30 mouse cellular contexts compared by ENCODE assay signal in genomic region chr2:136623808-136624489, GRCm38 (mm10).
DNase-seq lines count a peak whose midpoint lies in the region; ATAC-seq lines count a peak whose summit lies in the region.
"Had no signal": no experiment of that assay in that cellular context is flagged by ENCODE, and none has a peak within 500 bp of the region (broad histone marks: within the 10 kb centered on the region; RNA-seq: fewer than 3 reads in every experiment).

No protein-coding gene starts in this region.

- ATAC-seq in embryonic facial prominence, embryonic 13.5 days (ENCODE audit: insufficient number of reproducible peaks, insufficient read depth, low FRiP score, low TSS enrichment, low read depth), result no peak
- peak; percentile 68 for ATAC-seq in limb, embryonic 12.5 days (ENCODE audit: insufficient number of reproducible peaks, insufficient read depth, low FRiP score, low TSS enrichment, low read depth)
- ATAC-seq: activated CD4-positive, CD25-positive, alpha-beta regulatory T cell, adult 4 months; forebrain, embryonic 13.5 days; inflammation-experienced regulatory T-cells, adult 6 months; lung, postnatal 0 days; midbrain, embryonic 15.5 days had no signal

- no peaks in the 10 kb centered on the region for H3K9me3 ChIP-seq in embryonic facial prominence, embryonic 13.5 days
- no peaks in the 10 kb centered on the region for H3K9me3 ChIP-seq in embryonic facial prominence, embryonic 10.5 days
- H3K9me3 ChIP-seq in limb, embryonic 12.5 days, result no peaks in the 10 kb centered on the region
- H3K9me3 ChIP-seq: forebrain, embryonic 13.5 days; hindbrain, embryonic 10.5 days; hindbrain, embryonic 15.5 days; liver, embryonic 13.5 days; megakaryocyte, embryonic 14.5 days; midbrain, embryonic 15.5 days; neural tube, embryonic 12.5 days had no signal

- 0 out of 2 replicates have a peak overlapping the region, but pooled peaks have one; percentile 5 for H3K27ac ChIP-seq in embryonic facial prominence, embryonic 13.5 days
- no peak overlapping the region for H3K27ac ChIP-seq in embryonic facial prominence, embryonic 10.5 days (replicated peaks)
- H3K27ac ChIP-seq in limb, embryonic 12.5 days, result 0 out of 2 replicates have a peak overlapping the region, but pooled peaks have one; percentile 7
- H3K27ac ChIP-seq: forebrain, embryonic 13.5 days; hindbrain, embryonic 10.5 days; hindbrain, embryonic 15.5 days; layer of hippocampus, adult 2 months; liver, embryonic 13.5 days; midbrain, embryonic 15.5 days; neural tube, embryonic 12.5 days had no signal

- H3K36me3 ChIP-seq in embryonic facial prominence, embryonic 13.5 days, result no peaks in the 10 kb centered on the region
- H3K36me3 ChIP-seq in embryonic facial prominence, embryonic 10.5 days (replicated peaks), result no peaks in the 10 kb centered on the region
- no peaks in the 10 kb centered on the region for H3K36me3 ChIP-seq in limb, embryonic 12.5 days
- H3K36me3 ChIP-seq: hindbrain, embryonic 10.5 days; hindbrain, embryonic 15.5 days; liver, embryonic 13.5 days; midbrain, embryonic 15.5 days; neural tube, embryonic 12.5 days had no signal

- H3K4me3 ChIP-seq in embryonic facial prominence, embryonic 13.5 days, result no peak overlapping the region
- no peak overlapping the region for H3K4me3 ChIP-seq in embryonic facial prominence, embryonic 10.5 days
- no peak overlapping the region for H3K4me3 ChIP-seq in limb, embryonic 12.5 days (replicated peaks)
- H3K4me3 ChIP-seq: forebrain, embryonic 13.5 days; hindbrain, embryonic 10.5 days; hindbrain, embryonic 15.5 days; layer of hippocampus, adult 2 months; liver, embryonic 13.5 days; megakaryocyte, embryonic 14.5 days; midbrain, embryonic 15.5 days; neural tube, embryonic 12.5 days had no signal

- H3K9ac ChIP-seq in embryonic facial prominence, embryonic 13.5 days, result no peak overlapping the region
- H3K9ac ChIP-seq in limb, embryonic 12.5 days (replicated peaks), result no peak overlapping the region
- H3K9ac ChIP-seq: forebrain, embryonic 13.5 days; hindbrain, embryonic 15.5 days; liver, embryonic 13.5 days; midbrain, embryonic 15.5 days; neural tube, embryonic 12.5 days had no signal

- no peak for DNase-seq in embryonic facial prominence, embryonic 10.5 days (ENCODE audit: low spot score)
- DNase-seq in NIH3T3 (ENCODE audit: low read depth), result peak; percentile 5
- DNase-seq in retina, postnatal 1 day, result peak; percentile 86
- DNase-seq in right cerebral cortex, postnatal 4 days, result no peak
- DNase-seq in B cell, adult 2 months, result no peak
- DNase-seq: adrenal gland, adult 2 months; adrenal gland, postnatal 36 days; cerebellum, postnatal 36 days; gastrocnemius, postnatal 14 days; heart, postnatal 14 days; kidney, adult 11 months; kidney, postnatal 25 days; liver, embryonic 13.5 days; lung, adult 18-20 months; lung, postnatal 4 days; right cerebral cortex, adult 18-20 months; thymus, adult 2 months; thymus, postnatal 36 days had no signal

- 49% methylated on average over 5 of the region's 5 CpGs for WGBS in embryonic facial prominence, embryonic 13.5 days
- WGBS in embryonic facial prominence, embryonic 10.5 days, result 60% methylated on average over 5 of the region's 5 CpGs
- 35% methylated on average over 5 of the region's 5 CpGs for WGBS in limb, embryonic 12.5 days

- no peak overlapping the region for H3K4me2 ChIP-seq in embryonic facial prominence, embryonic 13.5 days
- H3K4me2 ChIP-seq in limb, embryonic 12.5 days, result no peak overlapping the region
- H3K4me2 ChIP-seq: forebrain, embryonic 13.5 days; hindbrain, embryonic 15.5 days; liver, embryonic 13.5 days; midbrain, embryonic 15.5 days; neural tube, embryonic 12.5 days had no signal

- H3K4me1 ChIP-seq in embryonic facial prominence, embryonic 13.5 days, result 0 out of 2 replicates have a peak, but pooled peaks cover 3% of the 10 kb centered on the region
- 0 out of 2 replicates have a peak, but pooled peaks cover 3% of the 10 kb centered on the region for H3K4me1 ChIP-seq in embryonic facial prominence, embryonic 10.5 days
- peaks cover 8% of the 10 kb centered on the region for H3K4me1 ChIP-seq in limb, embryonic 12.5 days (replicated peaks)
- H3K4me1 ChIP-seq: forebrain, embryonic 13.5 days; hindbrain, embryonic 15.5 days; liver, embryonic 13.5 days; megakaryocyte, embryonic 14.5 days; midbrain, embryonic 15.5 days; neural tube, embryonic 12.5 days had no signal

- H3K27me3 ChIP-seq in embryonic facial prominence, embryonic 13.5 days, result no peaks in the 10 kb centered on the region
- H3K27me3 ChIP-seq in embryonic facial prominence, embryonic 10.5 days (replicated peaks; ENCODE audit: low read depth, poor library complexity, severe bottlenecking), result no peaks in the 10 kb centered on the region
- no peaks in the 10 kb centered on the region; the same call in 1 of the 2 replicates for H3K27me3 ChIP-seq in limb, embryonic 12.5 days
- H3K27me3 ChIP-seq: forebrain, embryonic 13.5 days; hindbrain, embryonic 15.5 days; liver, embryonic 13.5 days; megakaryocyte, embryonic 14.5 days; midbrain, embryonic 15.5 days; neural tube, embryonic 12.5 days had no signal

Comparison
In these comparisons a context has a peak if more than half of its experiments do, and no peak if none do; other contexts are left out.
1. DNase-seq: peak in NIH3T3 (single experiment) and retina, postnatal 1 day (single experiment); none in embryonic facial prominence, embryonic 10.5 days (single experiment), right cerebral cortex, postnatal 4 days (single experiment) and B cell, adult 2 months (0 of 2).